Mouse (Mus musculus) small intestine, adult 2 months (tissue): ENCODE data around the gene Lyrm1.

Source experiments
- CTCF ChIP-seq: fragments of 200-500 bp; IDR thresholded peaks from 2 replicates; pipeline ENCODE4 v1.5.1; 2012; ENCODE audit warnings: low read depth, mild to moderate bottlenecking, control low read depth, inconsistent platforms, low read length, moderate library complexity, mixed read lengths; ENCODE audit not compliant: insufficient replicate concordance, insufficient read length; ENCODE audit errors: extremely low read depth
- POLR2A ChIP-seq: fragments of 200-500 bp; IDR thresholded peaks from 2 replicates; pipeline ENCODE4 v1.6.1; 2012; ENCODE audit warnings: low read depth, mild to moderate bottlenecking, control low read depth, inconsistent platforms, low read length, moderate library complexity

DNA sequence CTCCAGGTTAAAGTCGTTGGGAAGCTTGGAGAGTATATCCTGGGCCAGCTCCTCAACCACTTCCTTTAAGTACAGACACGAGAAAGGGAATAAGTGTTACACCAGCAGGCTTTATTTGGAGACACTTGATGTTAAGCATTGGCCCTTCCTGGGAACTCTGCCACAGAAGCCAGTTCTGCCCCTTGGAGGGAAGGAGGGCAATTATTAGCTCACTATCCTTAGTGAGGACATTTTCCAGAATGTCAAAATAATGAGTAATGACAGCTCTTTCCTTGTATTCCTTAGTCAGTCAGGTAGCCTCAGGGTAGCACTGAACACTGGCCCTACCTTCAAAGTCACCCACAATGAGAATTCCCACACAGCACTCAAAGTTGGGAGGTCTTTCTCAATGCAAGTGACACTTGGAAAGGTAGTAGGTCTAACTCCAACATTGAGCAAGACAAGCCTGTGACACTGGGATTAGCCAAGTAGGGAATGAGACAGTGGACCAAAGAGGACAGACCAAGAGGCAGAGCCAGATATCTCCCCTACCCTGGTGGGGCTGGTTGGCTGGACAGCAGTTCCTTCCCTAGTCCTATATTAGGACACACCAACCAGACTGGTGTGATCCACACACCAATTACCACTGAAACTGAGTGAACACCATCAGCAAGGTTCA lies 33.3 kb downstream of the Lyrm1 start:
- TF ChIP-seq CTCF (no peak), POLR2A (no peak)
